Mouse (Mus musculus) heart, postnatal 36 days (tissue): ENCODE results near the gene Wipf1. TPM values are rescaled to one million over a fixed set of nuclear protein-coding genes. Genes with fewer than 3 reads are reported as not detected.

Source experiments
- DNase-seq, 2 experiments: peaks; one replicate each; pipeline ENCODE4 v3.0.0; 2021 to 2022
- intact Hi-C: fragments of 180-260 bp; cut with DNase I; formaldehyde crosslinking; loops from one replicate; pipeline ENCODE4 v1.15.1; 2025
- total RNA-seq, 2 experiments: library from RNA; stranded (reverse); gene quantifications; 2 replicates each; pipeline ENCODE4 v1.2.3; 2021

Wipf1 gene
- total RNA-seq, 2 experiments from 2014 or later: 15.4 to 15.5 TPM

- no peak for DNase-seq
- intact Hi-C loops: loop anchor here (10.0 kb wide), 1 partner anchor 232 kb away; the partner anchor contains the start of genes Cir1 and Scrn3
Measured at GRCm38 (mm10) chr2:73547256-73547655, 17.7 kb upstream of the Wipf1 start.

- intact Hi-C loops: loop anchor here (10.0 kb wide), 1 partner anchor 231 kb away; the partner anchor contains the start of genes Cir1 and Scrn3
- DNase-seq: no peak
Measured at GRCm38 (mm10) chr2:73545556-73545955, 16.0 kb upstream of the Wipf1 start.

- intact Hi-C loops: loop anchor here (10.0 kb wide), 1 partner anchor 226 kb away; the partner anchor contains the start of genes Cir1 and Scrn3
- DNase-seq: no peak
Measured at GRCm38 (mm10) chr2:73540450-73541162, 11.1 kb upstream of the Wipf1 start.

- DNase-seq: no peak
- intact Hi-C loops: loop anchor here (10.0 kb wide), 1 partner anchor 225 kb away; the partner anchor contains the start of genes Cir1 and Scrn3
Measured at GRCm38 (mm10) chr2:73539697-73540096, 10.2 kb upstream of the Wipf1 start.

- intact Hi-C loops: no loop called here
Measured at GRCm38 (mm10) chr2:73539141-73539540, 9.6 kb upstream of the Wipf1 start.

GRCm38 (mm10) chr2:73538590-73538989 is 9.1 kb upstream of the Wipf1 start:
- no peak for DNase-seq
- intact Hi-C loops: no loop called here

More at GRCm38 (mm10) chr2:73539141-73539540, 9.6 kb upstream of the Wipf1 start:
- no peak for DNase-seq

GRCm38 (mm10) chr2:73536091-73536783 is 6.7 kb upstream of the Wipf1 start:
- intact Hi-C loops: no loop called here
- no peak for DNase-seq

- no peak for DNase-seq
- intact Hi-C loops: no loop called here
Measured at GRCm38 (mm10) chr2:73534720-73535119, 5.2 kb upstream of the Wipf1 start.

- intact Hi-C loops: loop anchor here (2.0 kb wide), 1 partner anchor 18 kb away; no protein-coding TSS in a partner anchor
Measured at GRCm38 (mm10) chr2:73530487-73530886, 953 bp upstream of the Wipf1 start.

GRCm38 (mm10) chr2:73528516-73529355 is 798 bp downstream of the Wipf1 start:
- DNase-seq: no peak
- intact Hi-C loops: loop anchor here (2.0 kb wide), 2 partner anchors 18 to 66 kb away; no protein-coding TSS in a partner anchor

More at GRCm38 (mm10) chr2:73530487-73530886, 953 bp upstream of the Wipf1 start:
- DNase-seq: no peak

GRCm38 (mm10) chr2:73527956-73528355 is 1.6 kb downstream of the Wipf1 start:
- intact Hi-C loops: loop anchor here (2.0 kb wide), 3 partner anchors 17 to 65 kb away; no protein-coding TSS in a partner anchor
- no peak for DNase-seq

- intact Hi-C loops: loop anchor here (2.0 kb wide), 1 partner anchor 30 kb away; no protein-coding TSS in a partner anchor
- peak; percentile 48 to 60 for DNase-seq
Measured at GRCm38 (mm10) chr2:73526691-73527090, 2.8 kb downstream of the Wipf1 start.

GRCm38 (mm10) chr2:73522891-73523290 is 6.6 kb downstream of the Wipf1 start:
- intact Hi-C loops: no loop called here
- no peak for DNase-seq

- intact Hi-C loops: no loop called here
- no peak for DNase-seq
Measured at GRCm38 (mm10) chr2:73522336-73522735, 7.2 kb downstream of the Wipf1 start.

GRCm38 (mm10) chr2:73521737-73522136 is 7.8 kb downstream of the Wipf1 start:
- DNase-seq: no peak
- intact Hi-C loops: no loop called here

GRCm38 (mm10) chr2:73518966-73519365 is 10.6 kb downstream of the Wipf1 start:
- intact Hi-C loops: no loop called here
- no peak for DNase-seq

- intact Hi-C loops: no loop called here
- no peak for DNase-seq
Measured at GRCm38 (mm10) chr2:73518311-73518710, 11.2 kb downstream of the Wipf1 start.

- intact Hi-C loops: no loop called here
- DNase-seq: no peak
Measured at GRCm38 (mm10) chr2:73514178-73514577, 15.4 kb downstream of the Wipf1 start.

GRCm38 (mm10) chr2:73513204-73513749 is 16.3 kb downstream of the Wipf1 start:
- DNase-seq: no peak
- intact Hi-C loops: no loop called here

- DNase-seq: no peak
- intact Hi-C loops: no loop called here
Measured at GRCm38 (mm10) chr2:73512044-73512443, 17.5 kb downstream of the Wipf1 start.
